Mouse (Mus musculus): ENCODE results near the gene Yipf4. TPM values are rescaled to one million over a fixed set of nuclear protein-coding genes. Genes with fewer than 3 reads are reported as not detected.
"Not testable (repeated sequence)": the region's sequence is repeated elsewhere in the genome, so short reads cannot be mapped to it uniquely, and the experiment has no call there.

Gene Yipf4
- 100 to 1,000 TPM in 1 of 2 experiments, 10 to 100 TPM in 1; 99.8 to 100 TPM for total RNA-seq (2021)
- long read RNA-seq, experiment 1, transcript Yipf4-201 (6 exons, 2,133 nt), result major isoform, 65 of 69 reads
- long read RNA-seq, experiment 1, partial matches to known transcripts, result 2 of 69 reads
- long read RNA-seq, experiment 1, other reads (novel, unspliced or antisense), result 2 of 69 reads
- long read RNA-seq, experiment 2, transcript Yipf4-201 (6 exons, 2,133 nt), result major isoform, 114 of 127 reads
- long read RNA-seq, experiment 2, partial matches to known transcripts, result 6 of 127 reads
- long read RNA-seq, experiment 2, other reads (novel, unspliced or antisense), result 5 of 127 reads

- DNase-seq (ENCODE audit: low spot score in 2 of 2), result peak; percentile 91 to 92
Observed at GRCm38 (mm10) chr17:74489024-74489900, at the start of gene Yipf4. Yipf4 (plus strand) TSS chr17:74489493.

- DNase-seq (ENCODE audit: low spot score in 2 of 2), result no peak
Observed at GRCm38 (mm10) chr17:74440486-74440885, 48.8 kb upstream of the Yipf4 start.

- DNase-seq (ENCODE audit: low spot score in 2 of 2), result no peak
Observed at GRCm38 (mm10) chr17:74449776-74450175, 39.5 kb upstream of the Yipf4 start.

GRCm38 (mm10) chr17:74453928-74454327 lies 35.4 kb upstream of the Yipf4 start:
- no peak for DNase-seq (ENCODE audit: low spot score in 2 of 2)

- no peak for DNase-seq (ENCODE audit: low spot score in 2 of 2)
Observed at GRCm38 (mm10) chr17:74454660-74455059, 34.6 kb upstream of the Yipf4 start.

GRCm38 (mm10) chr17:74455426-74455825 lies 33.9 kb upstream of the Yipf4 start:
- DNase-seq (ENCODE audit: low spot score in 2 of 2), result no peak

GRCm38 (mm10) chr17:74456825-74457224 lies 32.5 kb upstream of the Yipf4 start:
- no peak for DNase-seq (ENCODE audit: low spot score in 2 of 2)

GRCm38 (mm10) chr17:74457972-74458677 lies 31.2 kb upstream of the Yipf4 start:
- DNase-seq (ENCODE audit: low spot score in 2 of 2), result no peak

- DNase-seq (ENCODE audit: low spot score in 2 of 2), result no peak
Observed at GRCm38 (mm10) chr17:74458711-74459408, 30.4 kb upstream of the Yipf4 start, which contains the start of gene Nlrc4. Nlrc4 (minus strand) TSS chr17:74459142.

GRCm38 (mm10) chr17:74463510-74463909 lies 25.8 kb upstream of the Yipf4 start:
- no peak for DNase-seq (ENCODE audit: low spot score in 2 of 2)

GRCm38 (mm10) chr17:74467981-74468380 lies 21.3 kb upstream of the Yipf4 start:
- not testable (repeated sequence) for DNase-seq (ENCODE audit: low spot score in 2 of 2)

- not testable (repeated sequence) for DNase-seq (ENCODE audit: low spot score in 2 of 2)
Observed at GRCm38 (mm10) chr17:74470133-74470532, 19.2 kb upstream of the Yipf4 start.

- DNase-seq (ENCODE audit: low spot score in 2 of 2), result no peak
Observed at GRCm38 (mm10) chr17:74480361-74481069, 8.8 kb upstream of the Yipf4 start.

- no peak for DNase-seq (ENCODE audit: low spot score in 2 of 2)
Observed at GRCm38 (mm10) chr17:74489901-74490220, 568 bp downstream of the Yipf4 start.

- no peak for DNase-seq (ENCODE audit: low spot score in 2 of 2)
Observed at GRCm38 (mm10) chr17:74491565-74491964, 2.3 kb downstream of the Yipf4 start.

GRCm38 (mm10) chr17:74500204-74500603 lies 10.9 kb downstream of the Yipf4 start:
- no peak for DNase-seq (ENCODE audit: low spot score in 2 of 2)

- no peak for DNase-seq (ENCODE audit: low spot score in 2 of 2)
Observed at GRCm38 (mm10) chr17:74501085-74501484, 11.8 kb downstream of the Yipf4 start.

GRCm38 (mm10) chr17:74507934-74508333 lies 18.6 kb downstream of the Yipf4 start:
- no peak for DNase-seq (ENCODE audit: low spot score in 2 of 2)

- DNase-seq (ENCODE audit: low spot score in 2 of 2), result no peak
Observed at GRCm38 (mm10) chr17:74508600-74508999, 19.3 kb downstream of the Yipf4 start.

GRCm38 (mm10) chr17:74512308-74512707 lies 23.0 kb downstream of the Yipf4 start:
- no peak for DNase-seq (ENCODE audit: low spot score in 2 of 2)
